Mouse (Mus musculus) ES-E14 (cell line): ENCODE data around the gene Rasal1.

ENCODE experiments used
- HCFC1 ChIP-seq: IDR thresholded peaks from 2 replicates; pipeline ENCODE4 v1.6.1; 2012; ENCODE audit warnings: low read length, inconsistent platforms, borderline replicate concordance; ENCODE audit not compliant: insufficient read depth
- MAFK ChIP-seq: IDR thresholded peaks from 2 replicates; pipeline ENCODE4 v1.6.1; 2014; ENCODE audit warnings: mild to moderate bottlenecking, low read depth, low read length, inconsistent platforms; ENCODE audit not compliant: insufficient read depth
- ZC3H11A ChIP-seq: IDR thresholded peaks from 2 replicates; pipeline ENCODE4 v1.6.1; 2012; ENCODE audit warnings: low read depth, mild to moderate bottlenecking, inconsistent platforms, low read length, borderline replicate concordance
- ZNF384 ChIP-seq: IDR thresholded peaks from 2 replicates; pipeline ENCODE4 v1.6.1; 2012; ENCODE audit warnings: low read depth, low read length, inconsistent platforms

GRCm38 (mm10) chr5:120615903-120616302 lies 32.7 kb upstream of the Rasal1 start:
- TF ChIP-seq HCFC1, result no peak
- no peak for TF ChIP-seq ZNF384
- peak; percentile 36; the same call in 1 of the 2 replicates for TF ChIP-seq ZC3H11A
- 0 out of 2 replicates have a peak, but pooled peaks have one; percentile 10 for TF ChIP-seq MAFK
